Mouse (Mus musculus): ENCODE results near the gene Gm14391. TPM values are rescaled to one million over a fixed set of nuclear protein-coding genes. Genes with fewer than 3 reads are reported as not detected.
"Not testable (repeated sequence)": the region's sequence is repeated elsewhere in the genome, so short reads cannot be mapped to it uniquely, and the experiment has no call there.

Gene Gm14391
- polyA plus RNA-seq (2012; ENCODE audit: insufficient read depth, low replicate concordance): 2.0 TPM in 1 of 2 replicates, not detected in the other

- H3K4me3 ChIP-seq (replicated peaks); H3K27me3 ChIP-seq (replicated peaks); H3K36me3 ChIP-seq (replicated peaks; ENCODE audit: low read length); H3K4me1 ChIP-seq; H3K9me3 ChIP-seq: not testable (repeated sequence)
Observed at GRCm38 (mm10) chr2:175206732-175207131, at the start of gene Gm14391. Gene Gm14391, minus strand, starts transcription at chr2:175206917.

GRCm38 (mm10) chr2:175179008-175179407 is 27.7 kb downstream of the Gm14391 start:
- not testable (repeated sequence) for H3K4me1 ChIP-seq; H3K4me3 ChIP-seq (replicated peaks); H3K27me3 ChIP-seq (replicated peaks); H3K9me3 ChIP-seq; H3K36me3 ChIP-seq (replicated peaks; ENCODE audit: low read length)

DNA sequence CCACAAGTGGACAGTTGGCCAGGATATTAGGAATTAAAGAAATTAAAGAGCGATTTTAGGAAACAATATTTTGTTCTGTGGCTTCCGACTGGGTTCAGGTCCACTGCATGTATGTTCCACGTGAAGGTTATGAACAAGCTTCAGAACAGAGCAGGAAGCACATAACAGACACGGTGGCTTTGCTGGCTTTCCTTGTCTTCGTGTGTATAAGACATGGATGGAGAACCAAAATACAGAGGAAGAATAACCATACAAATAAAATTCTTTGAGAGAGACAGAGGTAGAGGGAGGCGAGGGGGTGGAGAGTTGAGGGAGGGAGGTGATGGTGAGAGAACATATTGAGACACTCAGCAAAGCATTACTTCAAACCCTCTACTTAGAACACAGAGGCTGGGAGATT is 30.4 kb downstream of the Gm14391 start:
- Histone ChIP-seq H3K27me3 (replicated peaks) (no peaks in the 10 kb centered on the region), H3K4me1 (no peaks in the 10 kb centered on the region), H3K36me3 (replicated peaks; ENCODE audit: low read length) (no peaks in the 10 kb centered on the region), H3K4me3 (replicated peaks) (no peak overlapping the region), H3K9me3 (peaks cover 9% of the 10 kb centered on the region)
- TF ChIP-seq GATA1 (IDR thresholded peaks at IDR 0.05; ENCODE audit: borderline replicate concordance, low read length): no peak
- TF ChIP-seq FLI1 (IDR thresholded peaks at IDR 0.05; ENCODE audit: low read length): no peak

DNA sequence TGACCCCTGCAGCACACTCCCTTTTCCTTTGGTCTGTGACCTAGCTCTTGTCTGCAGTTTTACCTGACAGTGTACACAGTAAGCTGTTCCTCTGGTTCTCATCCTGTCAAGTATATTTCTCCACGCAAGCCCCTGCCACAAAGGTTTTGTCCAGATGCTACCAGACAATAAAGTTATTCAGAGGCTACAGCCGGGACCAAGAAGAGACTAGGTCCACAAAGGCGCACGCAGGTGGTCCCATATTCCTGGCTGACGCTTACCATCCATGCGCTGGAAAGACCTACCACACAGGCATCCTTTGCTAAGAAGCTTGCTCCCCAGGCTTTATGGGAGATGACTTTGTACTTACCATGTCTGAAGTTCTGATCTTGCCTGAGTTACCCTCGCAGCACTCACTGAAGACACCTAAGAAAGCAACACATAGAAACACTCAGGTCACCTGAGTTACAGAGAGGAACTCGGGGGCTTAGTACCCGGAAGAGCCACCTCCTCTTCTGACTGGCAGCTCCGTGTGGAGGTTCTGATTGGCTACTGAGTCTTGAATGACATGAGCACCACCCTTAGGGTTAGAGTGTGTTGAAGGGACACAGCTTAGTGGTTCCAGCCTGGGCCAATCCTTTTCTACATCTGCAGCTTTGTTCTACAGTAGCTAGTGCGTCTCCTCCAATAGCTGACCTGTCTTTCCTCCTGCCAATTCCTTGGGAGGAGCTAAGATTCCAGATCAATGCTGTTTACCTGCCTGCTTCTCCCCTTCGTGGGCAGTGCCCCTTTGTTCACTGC is 31.1 kb downstream of the Gm14391 start, which contains the start of gene Gm14443:
TSS of gene Gm14443 (minus strand) at position 471 of the 780 bp plus-strand sequence.
- H3K4me3 ChIP-seq (replicated peaks); H3K36me3 ChIP-seq (replicated peaks; ENCODE audit: low read length); H3K9me3 ChIP-seq; H3K27me3 ChIP-seq (replicated peaks); H3K4me1 ChIP-seq: not testable (repeated sequence)

DNA sequence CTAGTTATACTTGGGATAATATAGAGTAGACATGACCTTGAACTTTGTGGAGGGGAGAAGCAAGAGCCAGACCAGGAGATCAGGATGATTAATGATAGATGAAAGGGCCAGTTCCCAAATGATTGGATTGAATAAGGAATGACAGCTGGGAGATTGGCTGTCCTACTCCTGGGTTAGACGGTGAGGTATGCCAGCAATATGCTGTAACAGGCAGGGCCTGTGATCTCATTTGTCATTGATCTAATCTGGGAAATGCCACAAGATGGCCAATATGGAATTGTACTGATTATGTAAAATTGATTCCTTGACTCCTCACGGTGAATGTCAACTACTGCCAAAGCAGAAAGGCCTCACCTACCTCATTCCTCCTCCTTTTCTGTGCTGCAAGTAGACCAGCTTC is 32.7 kb downstream of the Gm14391 start:
- not testable (repeated sequence) for H3K9me3 ChIP-seq; H3K36me3 ChIP-seq (replicated peaks; ENCODE audit: low read length); H3K4me3 ChIP-seq (replicated peaks); H3K27me3 ChIP-seq (replicated peaks); H3K4me1 ChIP-seq

GRCm38 (mm10) chr2:175172906-175173595 is 33.7 kb downstream of the Gm14391 start:
- H3K36me3 ChIP-seq (replicated peaks; ENCODE audit: low read length); H3K4me3 ChIP-seq (replicated peaks); H3K4me1 ChIP-seq; H3K9me3 ChIP-seq; H3K27me3 ChIP-seq (replicated peaks): not testable (repeated sequence)

- H3K9me3 ChIP-seq: peaks cover 9% of the 10 kb centered on the region
- TF ChIP-seq GATA1 (IDR thresholded peaks at IDR 0.05; ENCODE audit: borderline replicate concordance, low read length) (no peak), FLI1 (IDR thresholded peaks at IDR 0.05; ENCODE audit: low read length) (no peak)
- no peak overlapping the region for H3K4me3 ChIP-seq (replicated peaks)
- no peaks in the 10 kb centered on the region for H3K36me3 ChIP-seq (replicated peaks; ENCODE audit: low read length)
- H3K4me1 ChIP-seq: no peaks in the 10 kb centered on the region
- H3K27me3 ChIP-seq (replicated peaks): no peaks in the 10 kb centered on the region
Observed at GRCm38 (mm10) chr2:175172123-175172522, 34.6 kb downstream of the Gm14391 start.

GRCm38 (mm10) chr2:175166870-175167269 is 39.8 kb downstream of the Gm14391 start:
- H3K4me1 ChIP-seq; H3K27me3 ChIP-seq (replicated peaks); H3K4me3 ChIP-seq (replicated peaks); H3K36me3 ChIP-seq (replicated peaks; ENCODE audit: low read length): not testable (repeated sequence)
- peaks cover 14% of the 10 kb centered on the region for H3K9me3 ChIP-seq

DNA sequence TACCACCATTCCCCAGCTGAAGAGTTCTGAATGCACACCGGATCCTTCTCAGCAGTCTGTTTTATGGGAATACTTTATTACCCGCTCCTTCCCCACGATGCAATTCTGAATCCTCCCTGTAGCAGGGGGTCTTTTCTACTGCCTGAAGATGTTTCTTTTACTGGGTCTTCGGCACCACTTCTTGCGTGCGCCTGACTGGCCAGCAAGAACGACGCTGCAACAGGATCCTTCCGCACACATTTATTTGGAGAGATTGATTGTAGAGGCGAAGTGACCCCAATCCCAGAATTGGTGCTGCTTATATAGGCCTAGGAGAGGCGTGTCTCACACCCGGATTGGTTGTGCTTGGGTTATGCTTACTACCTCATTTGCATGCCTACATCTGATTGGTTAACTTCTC is 41.6 kb downstream of the Gm14391 start:
- peaks cover 17% of the 10 kb centered on the region for H3K9me3 ChIP-seq
- not testable (repeated sequence) for H3K27me3 ChIP-seq (replicated peaks); H3K4me1 ChIP-seq

GRCm38 (mm10) chr2:175161438-175161837 is 45.3 kb downstream of the Gm14391 start:
- H3K4me1 ChIP-seq; H3K27me3 ChIP-seq (replicated peaks); H3K36me3 ChIP-seq (replicated peaks; ENCODE audit: low read length); H3K4me3 ChIP-seq (replicated peaks): not testable (repeated sequence)
- H3K9me3 ChIP-seq: peaks cover 24% of the 10 kb centered on the region

More for the DNA sequence above, 41.6 kb downstream of the Gm14391 start:
- H3K4me3 ChIP-seq (replicated peaks); H3K36me3 ChIP-seq (replicated peaks; ENCODE audit: low read length): not testable (repeated sequence)

- H3K36me3 ChIP-seq (replicated peaks; ENCODE audit: low read length): no peaks in the 10 kb centered on the region
- no peaks in the 10 kb centered on the region for H3K27me3 ChIP-seq (replicated peaks)
- H3K9me3 ChIP-seq: peaks cover 19% of the 10 kb centered on the region
- H3K4me1 ChIP-seq: no peaks in the 10 kb centered on the region
- no peak for TF ChIP-seq GATA1 (IDR thresholded peaks at IDR 0.05; ENCODE audit: borderline replicate concordance, low read length)
- no peak for TF ChIP-seq FLI1 (IDR thresholded peaks at IDR 0.05; ENCODE audit: low read length)
- H3K4me3 ChIP-seq (replicated peaks): no peak overlapping the region
Observed at GRCm38 (mm10) chr2:175158642-175159041, 48.1 kb downstream of the Gm14391 start.

Data from megakaryocyte, embryonic 14.5 days (primary cell).